Mouse (Mus musculus) gastrocnemius, postnatal 4 days (tissue): Measurements from ENCODE around the gene Fam131c. TPM values are rescaled to one million over a fixed set of nuclear protein-coding genes. Genes with fewer than 3 reads are reported as not detected.

Experiments used
- DNase-seq, 2 experiments: peaks; one replicate each; pipeline ENCODE4 v3.0.0; 2021 to 2022; ENCODE audit warnings: low spot score in 2 of 2, mixed read lengths in 2 of 2
- long read RNA-seq, 2 experiments: library from polyadenylated mRNA; stranded (forward); transcript quantifications; one replicate each; pipeline ENCODE4 v2.0.0; 2021
- total RNA-seq, 2 experiments: library from RNA; stranded (reverse); gene quantifications; 2 replicates each; pipeline ENCODE4 v1.2.3; 2021

Fam131c gene
- under 1 TPM in 1 of 2 experiments, not detected in 1; 0.25 TPM for total RNA-seq
- long read RNA-seq, experiment 1, partial matches to known transcripts, result 1 of 2 reads
- long read RNA-seq, experiment 1, other reads (novel, unspliced or antisense), result 0 of 2 reads
- long read RNA-seq, experiment 2, result 0 reads

GRCm38 (mm10) chr4:141367997-141368791, at the start of gene Fam131c:
Gene Fam131c, plus strand, starts transcription at chr4:141368220.
- no peak for DNase-seq

- DNase-seq, result no peak
Observed at GRCm38 (mm10) chr4:141322526-141322925, 45.5 kb upstream of the Fam131c start.

- DNase-seq, result no peak
Observed at GRCm38 (mm10) chr4:141324771-141325191, 43.2 kb upstream of the Fam131c start.

GRCm38 (mm10) chr4:141325636-141326035, 42.4 kb upstream of the Fam131c start:
- DNase-seq, result no peak

- no peak for DNase-seq
Observed at GRCm38 (mm10) chr4:141327075-141327474, 40.9 kb upstream of the Fam131c start.

GRCm38 (mm10) chr4:141328742-141329141, 39.3 kb upstream of the Fam131c start:
- no peak for DNase-seq

GRCm38 (mm10) chr4:141329968-141330367, 38.1 kb upstream of the Fam131c start:
- DNase-seq, result no peak

GRCm38 (mm10) chr4:141331446-141331845, 36.6 kb upstream of the Fam131c start:
- DNase-seq, result no peak

GRCm38 (mm10) chr4:141332258-141332657, 35.8 kb upstream of the Fam131c start:
- DNase-seq, result no peak

GRCm38 (mm10) chr4:141334695-141335094, 33.3 kb upstream of the Fam131c start:
- DNase-seq, result no peak

GRCm38 (mm10) chr4:141335263-141335796, 32.7 kb upstream of the Fam131c start:
- DNase-seq, result no peak

GRCm38 (mm10) chr4:141336196-141336595, 31.8 kb upstream of the Fam131c start:
- no peak for DNase-seq

GRCm38 (mm10) chr4:141337986-141338385, 30.0 kb upstream of the Fam131c start:
- no peak for DNase-seq

GRCm38 (mm10) chr4:141338853-141339252, 29.2 kb upstream of the Fam131c start:
- no peak for DNase-seq

GRCm38 (mm10) chr4:141341477-141341876, 26.5 kb upstream of the Fam131c start:
- no peak for DNase-seq

GRCm38 (mm10) chr4:141343515-141343914, 24.5 kb upstream of the Fam131c start:
- no peak for DNase-seq

- no peak for DNase-seq
Observed at GRCm38 (mm10) chr4:141345219-141345618, 22.8 kb upstream of the Fam131c start.

GRCm38 (mm10) chr4:141347365-141347797, 20.6 kb upstream of the Fam131c start:
- no peak for DNase-seq

GRCm38 (mm10) chr4:141348616-141349015, 19.4 kb upstream of the Fam131c start:
- no peak for DNase-seq

GRCm38 (mm10) chr4:141350015-141350414, 18.0 kb upstream of the Fam131c start:
- no peak for DNase-seq

GRCm38 (mm10) chr4:141351972-141352371, 16.0 kb upstream of the Fam131c start:
- no peak for DNase-seq

- no peak for DNase-seq
Observed at GRCm38 (mm10) chr4:141352986-141353385, 15.0 kb upstream of the Fam131c start.
